Mouse (Mus musculus) ovary, adult 18-20 months (tissue): ENCODE measurements at regions not wholly inside any gene's neighbourhood (a gene's known extent, or its start where the extent isn't known, plus 50 kb on each side); places are given as distances from the start of the nearest gene placed in this dataset.

Experiments used
- DNase-seq: peaks from one replicate; pipeline ENCODE4 v3.0.0; 2022; ENCODE audit warnings: low spot score, mixed read lengths

GRCm38 (mm10) chr13:48192476-48192875 lies 68.6 kb upstream of the Id4 start:
- no peak for DNase-seq

GRCm38 (mm10) chr13:48193942-48194341 lies 67.1 kb upstream of the Id4 start:
- DNase-seq = no peak

GRCm38 (mm10) chr13:48207824-48208223 lies 53.2 kb upstream of the Id4 start:
- no peak for DNase-seq
